Mouse (Mus musculus) ES-Bruce4 (cell line): Measurements from ENCODE around the gene Hba-a2.

Experiments
- CTCF ChIP-seq: IDR thresholded peaks from one replicate; pipeline ENCODE4 v1.8.1; 2011; ENCODE audit warnings: low read depth, low read length
- EP300 ChIP-seq: IDR thresholded peaks from 2 replicates; pipeline ENCODE4 v1.6.1; 2011; ENCODE audit warnings: low read depth, low read length; ENCODE audit not compliant: insufficient read depth
- POLR2A ChIP-seq: IDR thresholded peaks from one replicate; pipeline ENCODE4 v1.8.1; 2011; ENCODE audit warnings: low read length; ENCODE audit not compliant: insufficient read depth

DNA sequence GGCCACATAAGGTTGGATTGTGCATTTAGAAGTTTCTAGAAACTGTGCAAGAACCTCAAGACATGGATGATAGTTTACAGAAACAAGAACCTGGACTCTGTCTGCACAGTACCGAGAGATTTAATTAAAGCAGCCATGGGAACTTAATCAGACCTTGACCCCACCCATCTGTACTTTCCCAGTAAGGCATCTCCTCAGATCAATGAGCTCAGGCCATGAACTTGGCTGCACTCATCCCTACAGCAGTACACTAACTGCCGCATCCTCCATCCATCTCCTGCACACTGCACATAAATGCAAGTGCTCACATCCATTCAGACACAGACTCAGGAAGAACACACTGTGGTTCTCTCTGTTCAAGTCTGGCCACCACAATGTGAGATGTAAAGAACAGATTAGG is 15.6 kb upstream of the Hba-a2 start:
- TF ChIP-seq CTCF: no peak
- TF ChIP-seq POLR2A: no peak
- TF ChIP-seq EP300: no peak
